In the genomic region with DNA sequence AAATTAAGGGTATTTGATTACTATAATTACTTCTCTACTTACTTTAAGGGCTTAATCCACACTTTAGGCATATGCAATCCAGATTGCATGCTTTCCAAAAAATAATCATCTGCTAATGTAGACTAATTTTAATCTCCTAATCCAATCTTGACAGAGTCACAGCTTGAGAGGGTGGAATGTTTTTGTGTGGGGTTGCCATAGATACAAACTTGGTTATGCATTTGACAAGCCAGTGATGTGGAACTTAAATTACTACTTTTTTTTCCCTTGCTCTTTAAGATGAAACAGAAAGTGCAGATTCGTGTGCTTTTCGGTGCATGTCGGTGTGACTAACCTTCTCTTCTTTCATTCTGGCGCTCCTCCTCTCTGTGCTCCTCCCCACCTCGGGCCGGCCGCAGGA, we compare ENCODE assay signal across 15 mouse cellular contexts.
"Had no signal": no experiment of that assay in that cellular context is flagged by ENCODE, and none has a peak within 500 bp of the region (broad histone marks: within the 10 kb centered on the region; RNA-seq: fewer than 3 reads in every experiment).

No protein-coding gene starts in this region.

- H3K27me3 ChIP-seq: limb, embryonic 15.5 days; liver, embryonic 12.5 days; megakaryocyte, embryonic 14.5 days; midbrain, embryonic 15.5 days; neural tube, embryonic 12.5 days had no signal

- DNase-seq: kidney, adult 8-10 months; kidney, postnatal 10 days; layer of hippocampus, postnatal 36 days; lung, embryonic 14.5 days; lung, postnatal 10 days; thymus, adult 18-20 months; thymus, postnatal 14 days had no signal

- H3K9ac ChIP-seq: limb, embryonic 15.5 days; liver, embryonic 12.5 days; lung, embryonic 14.5 days; midbrain, embryonic 15.5 days; neural tube, embryonic 12.5 days had no signal

- H3K9me3 ChIP-seq: limb, embryonic 15.5 days; liver, embryonic 12.5 days; midbrain, embryonic 15.5 days; neural tube, embryonic 12.5 days had no signal

- H3K36me3 ChIP-seq: limb, embryonic 15.5 days; liver, embryonic 12.5 days; midbrain, embryonic 15.5 days; neural tube, embryonic 12.5 days had no signal

- H3K4me3 ChIP-seq: limb, embryonic 15.5 days; liver, embryonic 12.5 days; megakaryocyte, embryonic 14.5 days; midbrain, embryonic 15.5 days; neural tube, embryonic 12.5 days had no signal

- ATAC-seq: liver, embryonic 12.5 days; midbrain, embryonic 15.5 days had no signal

- H3K4me2 ChIP-seq: limb, embryonic 15.5 days; liver, embryonic 12.5 days; lung, embryonic 14.5 days; midbrain, embryonic 11.5 days; midbrain, embryonic 15.5 days; neural tube, embryonic 12.5 days had no signal

- H3K4me1 ChIP-seq: limb, embryonic 15.5 days; liver, embryonic 12.5 days; megakaryocyte, embryonic 14.5 days; midbrain, embryonic 15.5 days; neural tube, embryonic 12.5 days had no signal

- H3K27ac ChIP-seq: limb, embryonic 15.5 days; liver, embryonic 12.5 days; macrophage; midbrain, embryonic 15.5 days; neural tube, embryonic 12.5 days; stomach, postnatal 0 days had no signal
